Comparison of ENCODE assay signal across 25 mouse cellular contexts in genomic region chr7:62276219-62276618, GRCm38 (mm10).
DNase-seq lines count a peak whose midpoint lies in the region; ATAC-seq and TF ChIP-seq lines count a peak whose summit lies in the region.
"Had no signal": no experiment of that assay in that cellular context is flagged by ENCODE, and none has a peak within 500 bp of the region (broad histone marks: within the 10 kb centered on the region; RNA-seq: fewer than 3 reads in every experiment).

No protein-coding gene starts in this region.

- no peak for DNase-seq in forebrain, embryonic 10.5 days (ENCODE audit: extremely low spot score, low spot score)
- peak; percentile 14 to 33 for DNase-seq in layer of hippocampus, adult 18-20 months (ENCODE audit: low spot score in 2 of 2)
- DNase-seq in layer of hippocampus, postnatal 10 days (ENCODE audit: low spot score in 2 of 2), result no peak
- peak; percentile 32 for DNase-seq in brain, adult 2 months (ENCODE audit: low read depth, low spot score)
- DNase-seq in layer of hippocampus, adult 2 months (ENCODE audit: low spot score in 2 of 2), result peak; percentile 9 to 46
- DNase-seq in cerebellum, adult 9-10 months, result no peak
- no peak for DNase-seq in ovary, postnatal 36 days (ENCODE audit: low spot score)
- DNase-seq: adrenal gland, adult 2 months; adrenal gland, postnatal 25 days; cerebellum, adult 11 months; cerebellum, adult 8-10 months; cerebellum, postnatal 36 days; gastrocnemius, postnatal 36 days; heart, adult 18-20 months; heart, postnatal 10 days; heart, postnatal 4 days had no signal

- H3K27ac ChIP-seq in forebrain, embryonic 13.5 days, result no peak overlapping the region
- no peak overlapping the region for H3K27ac ChIP-seq in forebrain, embryonic 10.5 days
- H3K27ac ChIP-seq in layer of hippocampus, adult 2 months, result no peak overlapping the region
- H3K27ac ChIP-seq: embryonic facial prominence, embryonic 15.5 days; heart, embryonic 10.5 days; hindbrain, embryonic 12.5 days had no signal

- no peak overlapping the region for H3K9ac ChIP-seq in forebrain, embryonic 13.5 days
- H3K9ac ChIP-seq: embryonic facial prominence, embryonic 15.5 days; hindbrain, embryonic 12.5 days had no signal

- H3K27me3 ChIP-seq in forebrain, embryonic 13.5 days, result no peaks in the 10 kb centered on the region
- H3K27me3 ChIP-seq in forebrain, embryonic 10.5 days (ENCODE audit: poor library complexity, severe bottlenecking), result no peaks in the 10 kb centered on the region
- H3K27me3 ChIP-seq: CH12.LX; embryonic facial prominence, embryonic 15.5 days; hindbrain, embryonic 12.5 days had no signal

- ATAC-seq in forebrain, embryonic 13.5 days, result peak; percentile 48; the same call in 1 of the 2 replicates
- ATAC-seq: hindbrain, embryonic 16.5 days; inflammation-experienced regulatory T-cells, adult 6 months; intestine, postnatal 0 days had no signal

- 0 out of 2 replicates have a peak, but pooled peaks cover 5% of the 10 kb centered on the region for H3K4me1 ChIP-seq in forebrain, embryonic 13.5 days
- H3K4me1 ChIP-seq in forebrain, embryonic 10.5 days, result peaks cover 22% of the 10 kb centered on the region
- H3K4me1 ChIP-seq: embryonic facial prominence, embryonic 15.5 days; heart, embryonic 10.5 days; hindbrain, embryonic 12.5 days had no signal

- H3K9me3 ChIP-seq in forebrain, embryonic 13.5 days (replicated peaks), result no peaks in the 10 kb centered on the region; the same call in none of the 2 replicates
- peaks cover 19% of the 10 kb centered on the region; the same call in 1 of the 2 replicates for H3K9me3 ChIP-seq in forebrain, embryonic 10.5 days
- H3K9me3 ChIP-seq: embryonic facial prominence, embryonic 15.5 days; heart, embryonic 10.5 days had no signal

- no peak for TF ChIP-seq CTCF in layer of hippocampus, adult 2 months (conservative IDR thresholded peaks at IDR 0.05)

- H3K4me3 ChIP-seq in forebrain, embryonic 13.5 days, result no peak overlapping the region
- no peak overlapping the region for H3K4me3 ChIP-seq in forebrain, embryonic 10.5 days
- H3K4me3 ChIP-seq in layer of hippocampus, adult 2 months, result no peak overlapping the region
- H3K4me3 ChIP-seq: embryonic facial prominence, embryonic 15.5 days; erythroblast, embryonic 14.5 days; heart, embryonic 10.5 days; hindbrain, embryonic 12.5 days had no signal

- 48% methylated on average over 2 of the region's 2 CpGs for WGBS in forebrain, embryonic 13.5 days
- WGBS in forebrain, embryonic 10.5 days, result 72% methylated on average over 2 of the region's 2 CpGs

- H3K36me3 ChIP-seq in forebrain, embryonic 13.5 days (ENCODE audit: poor library complexity, severe bottlenecking), result no peaks in the 10 kb centered on the region
- H3K36me3 ChIP-seq in forebrain, embryonic 10.5 days (replicated peaks), result no peaks in the 10 kb centered on the region
- H3K36me3 ChIP-seq: embryonic facial prominence, embryonic 15.5 days; heart, embryonic 10.5 days; hindbrain, embryonic 12.5 days had no signal

- no peak overlapping the region for H3K4me2 ChIP-seq in forebrain, embryonic 13.5 days
- H3K4me2 ChIP-seq: embryonic facial prominence, embryonic 15.5 days; hindbrain, embryonic 12.5 days had no signal

Comparison
In these comparisons a context has a peak if more than half of its experiments do, and no peak if none do; other contexts are left out.
1. DNase-seq: peak in layer of hippocampus, adult 18-20 months (2 of 2), brain, adult 2 months (single experiment) and layer of hippocampus, adult 2 months (2 of 2); none in forebrain, embryonic 10.5 days (single experiment), layer of hippocampus, postnatal 10 days (0 of 2), cerebellum, adult 9-10 months (single experiment) and ovary, postnatal 36 days (single experiment).